Mouse (Mus musculus) right cerebral cortex, adult 2 months (tissue): ENCODE results near the gene Kank3.

Source experiments
- DNase-seq, 2 experiments: peaks; one replicate each; pipeline ENCODE4 v3.0.0; 2021 to 2022; ENCODE audit warnings: low spot score in 2 of 2

Kank3 gene

GRCm38 (mm10) chr17:33810334-33811141 is at the start of gene Kank3:
Gene Kank3 (plus strand): TSS chr17:33810519.
- DNase-seq: peak; percentile 95 to 97

- no peak for DNase-seq
Measured at GRCm38 (mm10) chr17:33766389-33766788, 43.9 kb upstream of the Kank3 start.

GRCm38 (mm10) chr17:33771617-33772016 is 38.7 kb upstream of the Kank3 start:
- no peak for DNase-seq

- DNase-seq: no peak
Measured at GRCm38 (mm10) chr17:33773426-33773825, 36.9 kb upstream of the Kank3 start.

- DNase-seq: no peak
Measured at GRCm38 (mm10) chr17:33773871-33774572, 36.3 kb upstream of the Kank3 start.

GRCm38 (mm10) chr17:33774573-33775155 is 35.7 kb upstream of the Kank3 start:
- no peak for DNase-seq

- no peak for DNase-seq
Measured at GRCm38 (mm10) chr17:33775287-33775686, 35.0 kb upstream of the Kank3 start.

- DNase-seq: peak; percentile 72 to 78
Measured at GRCm38 (mm10) chr17:33779271-33779966, 30.9 kb upstream of the Kank3 start.

- DNase-seq: no peak
Measured at GRCm38 (mm10) chr17:33779967-33780295, 30.4 kb upstream of the Kank3 start.

GRCm38 (mm10) chr17:33780431-33780830 is 29.9 kb upstream of the Kank3 start:
- no peak for DNase-seq

- DNase-seq: peak; percentile 34 to 53
Measured at GRCm38 (mm10) chr17:33781124-33781977, 29.0 kb upstream of the Kank3 start, which contains the start of gene Angptl4. Gene Angptl4 (minus strand): TSS chr17:33781830.

- DNase-seq: no peak
Measured at GRCm38 (mm10) chr17:33782067-33782466, 28.3 kb upstream of the Kank3 start.

GRCm38 (mm10) chr17:33783408-33783807 is 26.9 kb upstream of the Kank3 start:
- peak; percentile 43 to 60 for DNase-seq

GRCm38 (mm10) chr17:33784939-33785338 is 25.4 kb upstream of the Kank3 start:
- DNase-seq: no peak

- DNase-seq: peak in 1 of 2 experiments; percentile 23
Measured at GRCm38 (mm10) chr17:33786375-33786774, 23.9 kb upstream of the Kank3 start.

- no peak for DNase-seq
Measured at GRCm38 (mm10) chr17:33788732-33789131, 21.6 kb upstream of the Kank3 start.

- no peak for DNase-seq
Measured at GRCm38 (mm10) chr17:33798306-33798705, 12.0 kb upstream of the Kank3 start.

GRCm38 (mm10) chr17:33799277-33799676 is 11.0 kb upstream of the Kank3 start:
- no peak for DNase-seq

- DNase-seq: no peak
Measured at GRCm38 (mm10) chr17:33802221-33802620, 8.1 kb upstream of the Kank3 start.

- DNase-seq: no peak
Measured at GRCm38 (mm10) chr17:33804205-33804604, 6.1 kb upstream of the Kank3 start.

GRCm38 (mm10) chr17:33804745-33805144 is 5.6 kb upstream of the Kank3 start:
- no peak for DNase-seq
